ENCODE assay signal across 15 mouse cellular contexts in genomic region chr10:94356504-94357169, GRCm38 (mm10). TPM values are rescaled to one million over a fixed set of nuclear protein-coding genes. Genes with fewer than 3 reads are reported as not detected.
DNase-seq lines count a peak whose midpoint lies in the region; ATAC-seq and TF ChIP-seq lines count a peak whose summit lies in the region.
"Had no signal": no experiment of that assay in that cellular context is flagged by ENCODE, and none has a peak within 500 bp of the region (broad histone marks: within the 10 kb centered on the region; RNA-seq: fewer than 3 reads in every experiment).

No protein-coding gene starts in this region.

- H3K4me1 ChIP-seq in bone marrow macrophage, adult 2 months (ENCODE audit: control insufficient read depth, insufficient read depth, low read length) = peaks cover 33% of the 10 kb centered on the region
- no peaks in the 10 kb centered on the region for H3K4me1 ChIP-seq in forebrain, embryonic 15.5 days
- H3K4me1 ChIP-seq: lung, embryonic 15.5 days had no signal

- no peaks in the 10 kb centered on the region for H3K9me3 ChIP-seq in forebrain, embryonic 15.5 days
- H3K9me3 ChIP-seq: G1E; lung, embryonic 15.5 days had no signal

- ATAC-seq in neutrophil, adult 5-6 weeks (ENCODE audit: extremely low read depth, insufficient number of reproducible peaks, low FRiP score, poor library complexity, severe bottlenecking) = peak; percentile 49
- ATAC-seq in forebrain, embryonic 15.5 days (replicated peaks) = no peak

- no peak overlapping the region for H3K4me2 ChIP-seq in forebrain, embryonic 15.5 days (replicated peaks)
- H3K4me2 ChIP-seq: lung, embryonic 15.5 days had no signal

- 95% methylated on average over 13 of the region's 13 CpGs for WGBS in forebrain, embryonic 15.5 days

- no peak overlapping the region for H3K9ac ChIP-seq in forebrain, embryonic 15.5 days (replicated peaks)
- H3K9ac ChIP-seq: lung, embryonic 15.5 days had no signal

- TF ChIP-seq CTCF in bone marrow macrophage, adult 2 months (IDR thresholded peaks at IDR 0.05; ENCODE audit: low read depth, low read length) = no peak

- no peaks in the 10 kb centered on the region for H3K27me3 ChIP-seq in forebrain, embryonic 15.5 days
- H3K27me3 ChIP-seq: lung, embryonic 15.5 days had no signal

- no peak for TF ChIP-seq POLR2A in bone marrow macrophage, adult 2 months (IDR thresholded peaks at IDR 0.05; ENCODE audit: borderline replicate concordance, low read depth, low read length)

- no peaks in the 10 kb centered on the region for H3K36me3 ChIP-seq in forebrain, embryonic 15.5 days
- H3K36me3 ChIP-seq: G1E; lung, embryonic 15.5 days had no signal

- intact Hi-C loops in heart, postnatal 36 days (cut with DNase I) = no loop called here

- H3K4me3 ChIP-seq in bone marrow macrophage, adult 2 months (ENCODE audit: insufficient read depth, low read length) = peak overlapping the region; percentile 51
- no peak overlapping the region for H3K4me3 ChIP-seq in forebrain, embryonic 15.5 days
- H3K4me3 ChIP-seq: lung, embryonic 15.5 days; myocyte had no signal

- peak overlapping the region; percentile 74 for H3K27ac ChIP-seq in bone marrow macrophage, adult 2 months (ENCODE audit: insufficient read depth, low read depth, low read length)
- no peak overlapping the region for H3K27ac ChIP-seq in forebrain, embryonic 15.5 days (replicated peaks)
- H3K27ac ChIP-seq: lung, embryonic 15.5 days had no signal

- DNase-seq in layer of hippocampus, adult 9-11 months = peak; percentile 64
- DNase-seq in layer of hippocampus, postnatal 10 days (ENCODE audit: low spot score in 2 of 2) = no peak
- DNase-seq in heart, postnatal 36 days = peak; percentile 25 to 36
- no peak for DNase-seq in frontal cortex, postnatal 14 days (ENCODE audit: low spot score in 2 of 2)
- DNase-seq: adrenal gland, adult 8-10 months; cerebellum, adult 9-11 months; kidney, adult 9 months had no signal

RNA-seq across cellular contexts. Expression of gene Tmcc3, which starts 44.9 kb away (rescaled TPM):
- total RNA-seq in layer of hippocampus, postnatal 10 days (2021) = 10 to 100 TPM; 31.7 to 31.8 TPM
- polyA plus RNA-seq in bone marrow macrophage, adult 2 months (2012; ENCODE audit: insufficient read depth, insufficient read length, missing spikeins) = 22.1 and 25.2 TPM in 2 replicates
- 10 to 100 TPM; 30.6 to 32.7 TPM for total RNA-seq in heart, postnatal 36 days (2021)
- total RNA-seq in neutrophil, adult 5-6 weeks (2017) = 15.4 and 21.1 TPM in 2 replicates
- 6.2 and 7.5 TPM in 2 replicates for polyA plus RNA-seq in forebrain, embryonic 15.5 days (2015; fragmentation: Nextera tagmentation; extraction: Ambion mirVana)

RNA-seq across cellular contexts. Expression of gene Gm4792, which starts 58.1 kb away (rescaled TPM):
- not detected for total RNA-seq in layer of hippocampus, postnatal 10 days (2021)
- not detected in 2 replicates for polyA plus RNA-seq in bone marrow macrophage, adult 2 months (2012; ENCODE audit: insufficient read depth, insufficient read length, missing spikeins)
- total RNA-seq in heart, postnatal 36 days (2021) = not detected
- not detected in 2 replicates for total RNA-seq in neutrophil, adult 5-6 weeks (2017)
- polyA plus RNA-seq in forebrain, embryonic 15.5 days (2015; fragmentation: Nextera tagmentation; extraction: Ambion mirVana) = 0.23 TPM in 1 of 2 replicates, not detected in the other
- total RNA-seq: adrenal gland, adult 8-10 months; G1E; heart, postnatal 14 days had no signal
- polyA plus RNA-seq: embryonic facial prominence, embryonic 14.5 days; G1E; lung, embryonic 15.5 days; myocyte had no signal

Comparison
In these comparisons a context has a peak if more than half of its experiments do, and no peak if none do; other contexts are left out.
1. DNase-seq: peak in layer of hippocampus, adult 9-11 months (single experiment) and heart, postnatal 36 days (2 of 2); none in layer of hippocampus, postnatal 10 days (0 of 2) and frontal cortex, postnatal 14 days (0 of 2).